27 mouse cellular contexts compared by ENCODE assay signal in the genomic region with DNA sequence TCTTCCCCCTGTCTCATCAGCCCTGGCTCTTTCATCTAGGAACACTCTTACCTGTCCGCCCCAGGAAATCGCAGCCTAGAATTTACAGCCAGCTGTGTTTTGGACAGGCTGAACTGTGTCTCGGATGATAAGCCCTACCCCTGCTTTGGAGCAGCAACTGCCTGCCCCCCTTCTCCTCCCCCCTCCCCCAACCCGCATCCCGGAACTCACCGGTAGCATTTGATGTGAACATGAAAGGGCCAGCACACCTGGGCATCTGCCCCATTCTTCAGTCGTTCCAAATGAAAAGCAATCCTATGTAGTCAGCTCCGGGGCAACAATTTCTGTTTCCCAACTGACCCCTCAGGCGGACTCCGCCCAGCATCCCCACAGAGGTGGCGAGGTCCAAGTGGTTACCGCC.
DNase-seq lines count a peak whose midpoint lies in the region; ATAC-seq lines count a peak whose summit lies in the region.
"Had no signal": no experiment of that assay in that cellular context is flagged by ENCODE, and none has a peak within 500 bp of the region (broad histone marks: within the 10 kb centered on the region; RNA-seq: fewer than 3 reads in every experiment).

No protein-coding gene starts in this region.

- no peaks in the 10 kb centered on the region for H3K27me3 ChIP-seq in limb, embryonic 11.5 days (ENCODE audit: control insufficient read depth, insufficient read depth, low read length)
- H3K27me3 ChIP-seq: embryonic facial prominence, embryonic 13.5 days; liver, embryonic 15.5 days; midbrain, embryonic 15.5 days; neural tube, embryonic 12.5 days had no signal

- H3K9me3 ChIP-seq in limb, embryonic 11.5 days (ENCODE audit: control insufficient read depth, low read length), result no peaks in the 10 kb centered on the region
- H3K9me3 ChIP-seq: embryonic facial prominence, embryonic 13.5 days; hindbrain, embryonic 13.5 days; liver, embryonic 15.5 days; midbrain, embryonic 10.5 days; midbrain, embryonic 15.5 days; neural tube, embryonic 12.5 days had no signal

- no peak overlapping the region for H3K9ac ChIP-seq in limb, embryonic 11.5 days (ENCODE audit: low read length)
- H3K9ac ChIP-seq: embryonic facial prominence, embryonic 13.5 days; heart, embryonic 12.5 days; hindbrain, embryonic 13.5 days; liver, embryonic 15.5 days; lung, embryonic 14.5 days; midbrain, embryonic 15.5 days; neural tube, embryonic 12.5 days had no signal

- peaks cover 5% of the 10 kb centered on the region; the same call in 1 of the 2 replicates for H3K4me1 ChIP-seq in limb, embryonic 11.5 days (ENCODE audit: control insufficient read depth, insufficient read depth, low read length)
- H3K4me1 ChIP-seq: liver, embryonic 15.5 days; neural tube, embryonic 12.5 days had no signal

- no peak overlapping the region for H3K4me3 ChIP-seq in limb, embryonic 11.5 days (ENCODE audit: low read depth, low read length)
- H3K4me3 ChIP-seq: embryonic facial prominence, embryonic 13.5 days; gastrocnemius, adult 2 months; heart, embryonic 12.5 days; hindbrain, embryonic 13.5 days; liver, embryonic 15.5 days; midbrain, embryonic 10.5 days; midbrain, embryonic 15.5 days; myocyte; neural tube, embryonic 12.5 days had no signal

- DNase-seq in ZHBTc4 (ENCODE audit: low read depth, low spot score), result peak; percentile 40
- no peak for DNase-seq in limb, embryonic 11.5 days (ENCODE audit: low spot score)
- peak; percentile 61 for DNase-seq in thymus, postnatal 0 days (ENCODE audit: low spot score)
- peak; percentile 49 for DNase-seq in thymus, postnatal 4 days
- no peak for DNase-seq in urinary bladder, postnatal 36 days (ENCODE audit: low spot score in 2 of 2)
- DNase-seq: adrenal gland, adult 8-10 months; B cell, adult 2 months; embryo, embryonic 11 days; gastrocnemius, adult 2 months; gastrocnemius, postnatal 36 days; heart, adult 18-20 months; heart, postnatal 4 days; kidney, adult 18-20 months; kidney, postnatal 10 days; lung, embryonic 14.5 days; lung, postnatal 14 days had no signal

- no peak for ATAC-seq in limb, embryonic 11.5 days (ENCODE audit: insufficient number of reproducible peaks, low FRiP score, low TSS enrichment, low read depth)
- ATAC-seq in monocyte, adult 5-6 weeks (replicated peaks; ENCODE audit: insufficient number of reproducible peaks, low FRiP score, low TSS enrichment, poor library complexity, severe bottlenecking), result no peak
- ATAC-seq: forebrain, embryonic 16.5 days had no signal

- no peak overlapping the region for H3K27ac ChIP-seq in limb, embryonic 11.5 days (replicated peaks; ENCODE audit: low read depth, low read length)
- H3K27ac ChIP-seq: embryonic facial prominence, embryonic 13.5 days; gastrocnemius, adult 2 months; hindbrain, embryonic 13.5 days; liver, embryonic 15.5 days; midbrain, embryonic 10.5 days; midbrain, embryonic 15.5 days; neural tube, embryonic 12.5 days; stomach, postnatal 0 days had no signal

- WGBS in limb, embryonic 11.5 days, result 22% methylated on average over 12 of the region's 12 CpGs

- H3K4me2 ChIP-seq in limb, embryonic 11.5 days (ENCODE audit: low read depth, severe bottlenecking), result peak overlapping the region; percentile 15; the same call in 1 of the 2 replicates
- H3K4me2 ChIP-seq: embryonic facial prominence, embryonic 13.5 days; heart, embryonic 12.5 days; hindbrain, embryonic 13.5 days; liver, embryonic 15.5 days; lung, embryonic 14.5 days; midbrain, embryonic 15.5 days; neural tube, embryonic 12.5 days had no signal

- H3K36me3 ChIP-seq in limb, embryonic 11.5 days (ENCODE audit: control insufficient read depth, insufficient read depth, low read length), result no peaks in the 10 kb centered on the region
- H3K36me3 ChIP-seq: embryonic facial prominence, embryonic 13.5 days; heart, embryonic 12.5 days; hindbrain, embryonic 13.5 days; liver, embryonic 15.5 days; midbrain, embryonic 10.5 days; midbrain, embryonic 15.5 days; neural tube, embryonic 12.5 days had no signal

Comparison
In these comparisons a context has a peak if more than half of its experiments do, and no peak if none do; other contexts are left out.
1. DNase-seq: peak in ZHBTc4 (single experiment), thymus, postnatal 0 days (single experiment) and thymus, postnatal 4 days (single experiment); none in limb, embryonic 11.5 days (single experiment) and urinary bladder, postnatal 36 days (0 of 2).